Mouse (Mus musculus): ENCODE results near the gene Adam19.
"Not testable (repeated sequence)": the region's sequence is repeated elsewhere in the genome, so short reads cannot be mapped to it uniquely, and the experiment has no call there.

The Adam19 gene

GRCm38 (mm10) chr11:46131022-46131986, 75.5 kb downstream of the Adam19 start:
- DNase-seq (ENCODE audit: low spot score in 2 of 2) = no peak

- DNase-seq (ENCODE audit: low spot score in 2 of 2) = peak; percentile 16 to 38
These were observed 79.1 kb downstream of the Adam19 start for GRCm38 (mm10) chr11:46134899-46135298.

GRCm38 (mm10) chr11:46143342-46143741, 87.5 kb downstream of the Adam19 start:
- no peak for DNase-seq (ENCODE audit: low spot score in 2 of 2)

- DNase-seq (ENCODE audit: low spot score in 2 of 2) = no peak
These were observed 89.5 kb downstream of the Adam19 start for GRCm38 (mm10) chr11:46145163-46145875.

- no peak for DNase-seq (ENCODE audit: low spot score in 2 of 2)
These were observed 90.8 kb downstream of the Adam19 start for GRCm38 (mm10) chr11:46146619-46147018.

GRCm38 (mm10) chr11:46156945-46157344, 101.2 kb downstream of the Adam19 start:
- DNase-seq (ENCODE audit: low spot score in 2 of 2) = no peak

- DNase-seq (ENCODE audit: low spot score in 2 of 2) = no peak
These were observed 101.7 kb downstream of the Adam19 start for GRCm38 (mm10) chr11:46157462-46157861.

- no peak for DNase-seq (ENCODE audit: low spot score in 2 of 2)
These were observed 110.2 kb downstream of the Adam19 start, which contains the start of gene Nipal4 for GRCm38 (mm10) chr11:46165866-46166585. TSS of gene Nipal4 (minus strand) at chr11:46166508.

GRCm38 (mm10) chr11:46168506-46168905, 112.7 kb downstream of the Adam19 start:
- no peak for DNase-seq (ENCODE audit: low spot score in 2 of 2)

- DNase-seq (ENCODE audit: low spot score in 2 of 2) = no peak
These were observed 114.1 kb downstream of the Adam19 start for GRCm38 (mm10) chr11:46169908-46170307.

GRCm38 (mm10) chr11:46172128-46172527, 116.3 kb downstream of the Adam19 start:
- DNase-seq (ENCODE audit: low spot score in 2 of 2) = no peak

GRCm38 (mm10) chr11:46176155-46176554, 120.4 kb downstream of the Adam19 start:
- no peak for DNase-seq (ENCODE audit: low spot score in 2 of 2)

- DNase-seq (ENCODE audit: low spot score in 2 of 2) = no peak
These were observed 121.7 kb downstream of the Adam19 start for GRCm38 (mm10) chr11:46177246-46178043.

- DNase-seq (ENCODE audit: low spot score in 2 of 2) = not testable (repeated sequence)
These were observed 126.2 kb downstream of the Adam19 start for GRCm38 (mm10) chr11:46182031-46182430.

GRCm38 (mm10) chr11:46184946-46185345, 129.2 kb downstream of the Adam19 start:
- DNase-seq (ENCODE audit: low spot score in 2 of 2) = no peak

GRCm38 (mm10) chr11:46185486-46185885, 129.7 kb downstream of the Adam19 start:
- DNase-seq (ENCODE audit: low spot score in 2 of 2) = no peak

- no peak for DNase-seq (ENCODE audit: low spot score in 2 of 2)
These were observed 132.5 kb downstream of the Adam19 start for GRCm38 (mm10) chr11:46188283-46188682.

- DNase-seq (ENCODE audit: low spot score in 2 of 2) = no peak
These were observed 138.4 kb downstream of the Adam19 start for GRCm38 (mm10) chr11:46194175-46194574.

All from frontal cortex, postnatal 25 days (tissue).